Mouse (Mus musculus) stomach, embryonic 14.5 days (tissue): ENCODE results near the gene Marc1. TPM values are rescaled to one million over a fixed set of nuclear protein-coding genes. Genes with fewer than 3 reads are reported as not detected.

Source experiments
- ATAC-seq: fragments of 200-750 bp; cut with Nextera tagmentation; 2 replicates; pipeline ENCODE4 v1.8.0; 2017; ENCODE audit warnings: low read depth, moderate TSS enrichment; ENCODE audit not compliant: insufficient number of reproducible peaks, insufficient read depth, low FRiP score
- H3K27ac ChIP-seq: fragments of 300-500 bp; sonication (generic); 2 replicates; pipeline ENCODE4 v1.5.1; 2014; ENCODE audit warnings: mild to moderate bottlenecking, low read length, moderate library complexity, mixed read lengths
- H3K27me3 ChIP-seq: fragments of 300-500 bp; sonication (generic); 2 replicates; pipeline ENCODE4 v1.6.1; 2014; ENCODE audit warnings: low read length, control low read depth, mixed read lengths; ENCODE audit not compliant: control insufficient read depth, insufficient read depth
- H3K36me3 ChIP-seq: fragments of 300-500 bp; sonication (generic); 2 replicates; pipeline ENCODE4 v1.6.1; 2014; ENCODE audit warnings: mild to moderate bottlenecking, control low read depth, low read length, moderate library complexity, mixed read lengths; ENCODE audit not compliant: control insufficient read depth, insufficient read depth
- H3K4me1 ChIP-seq: fragments of 300-500 bp; sonication (generic); 2 replicates; pipeline ENCODE4 v1.6.1; 2014; ENCODE audit warnings: low read length, control low read depth, mixed read lengths; ENCODE audit not compliant: control insufficient read depth, insufficient read depth
- H3K4me2 ChIP-seq: fragments of 300-500 bp; sonication (generic); replicated peaks from 2 replicates; pipeline ENCODE4 v1.6.1; 2014; ENCODE audit warnings: low read depth, low read length, control low read depth
- H3K4me3 ChIP-seq: fragments of 300-500 bp; sonication (generic); 2 replicates; pipeline ENCODE4 v1.5.1; 2014; ENCODE audit warnings: low read depth, low read length, control low read depth
- H3K9ac ChIP-seq: fragments of 300-500 bp; sonication (generic); replicated peaks from 2 replicates; pipeline ENCODE4 v1.6.1; 2014; ENCODE audit warnings: low read depth, mild to moderate bottlenecking, control low read depth, low read length, moderate library complexity, mixed read lengths
- H3K9me3 ChIP-seq: fragments of 300-500 bp; sonication (generic); 2 replicates; pipeline ENCODE4 v1.6.1; 2016; ENCODE audit warnings: low read depth, low read length, control low read depth; ENCODE audit not compliant: control insufficient read depth
- WGBS: fragments of 180-500 bp; shearing (Covaris S2); extraction: QIAGEN DNeasy Blood & Tissue Kit; methylation state at CpG from one replicate; pipeline ENCODE4 v1.1.7; 2014; 5-methylcytosine and 5-hydroxymethylcytosine counted together
- polyA plus RNA-seq: library from polyadenylated mRNA; unstranded; fragments of >200 nt; fragmentation: Nextera tagmentation; extraction: Ambion mirVana; gene quantifications from 2 replicates; pipeline ENCODE4 v1.2.1, GENCODE M21; 2014

Gene Marc1
- polyA plus RNA-seq, 1 experiment from 2014 or later = 0.20 TPM

DNA sequence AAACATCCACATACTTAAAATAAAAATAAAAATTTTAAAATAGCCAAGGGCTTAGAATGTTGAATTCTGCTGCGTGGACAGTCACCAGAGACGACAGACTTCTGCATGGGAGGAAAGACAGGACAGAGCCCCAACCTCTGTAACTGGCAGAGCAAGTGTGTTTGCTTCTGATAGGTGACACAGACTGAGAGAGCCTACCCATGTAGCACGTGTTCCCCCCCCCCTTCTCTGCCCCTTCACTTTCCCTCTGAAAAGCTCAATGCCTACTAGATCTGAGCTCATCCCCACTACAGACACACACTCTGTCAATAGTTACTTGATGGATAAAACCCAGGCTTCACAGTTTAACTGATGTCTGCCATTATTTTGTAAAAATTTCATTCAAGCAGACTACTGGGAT, 35.9 kb upstream of the Marc1 start:
- Histone ChIP-seq H3K9ac (no peak overlapping the region), H3K4me3 (no peak overlapping the region), H3K36me3 (no peaks in the 10 kb centered on the region), H3K27me3 (0 out of 2 replicates have a peak, but pooled peaks cover 2% of the 10 kb centered on the region), H3K27ac (no peak overlapping the region), H3K4me1 (peaks cover 10% of the 10 kb centered on the region; the same call in 1 of the 2 replicates), H3K4me2 (no peak overlapping the region), H3K9me3 (no peaks in the 10 kb centered on the region)
- ATAC-seq = no peak
- 47% methylated on average over 3 of the region's 3 CpGs for WGBS

DNA sequence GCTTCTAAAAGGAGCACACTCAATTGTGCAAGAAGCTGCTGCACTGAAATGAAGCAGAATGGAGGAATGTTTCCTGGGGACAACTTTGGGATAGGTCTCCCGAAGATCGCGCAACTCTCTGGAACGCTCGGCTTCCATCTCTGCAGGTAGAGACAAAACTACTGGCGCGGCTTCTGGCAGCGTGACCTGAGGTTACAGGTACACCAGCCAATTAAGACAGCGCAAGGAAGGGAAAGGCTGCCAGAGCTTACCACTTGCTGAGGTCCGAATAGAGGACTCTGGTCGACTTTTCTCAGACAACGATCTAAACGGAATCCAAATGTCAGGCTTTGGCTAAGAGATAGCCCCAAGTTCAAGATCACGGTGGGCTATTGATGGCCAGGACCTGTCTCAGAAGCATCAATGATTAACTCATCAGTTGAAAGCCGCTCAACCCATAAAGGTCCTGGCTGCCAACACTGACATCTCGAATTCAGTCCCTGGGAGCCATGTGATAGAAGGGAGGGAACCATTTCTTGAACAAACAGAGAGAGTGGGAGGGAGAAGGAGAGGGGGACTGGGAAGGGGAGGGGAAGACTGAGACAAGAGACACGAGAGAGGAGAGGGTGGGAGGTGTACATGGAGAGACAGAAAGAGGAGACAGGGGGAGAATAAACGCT, 35.1 kb upstream of the Marc1 start, which contains the start of gene Marc2:
TSS of gene Marc2 (minus strand) at position 360 of the 659 bp plus-strand sequence.
- peak; percentile 16; the same call in 1 of the 2 replicates for ATAC-seq
- 3% methylated on average over 18 of the region's 18 CpGs for WGBS

DNA sequence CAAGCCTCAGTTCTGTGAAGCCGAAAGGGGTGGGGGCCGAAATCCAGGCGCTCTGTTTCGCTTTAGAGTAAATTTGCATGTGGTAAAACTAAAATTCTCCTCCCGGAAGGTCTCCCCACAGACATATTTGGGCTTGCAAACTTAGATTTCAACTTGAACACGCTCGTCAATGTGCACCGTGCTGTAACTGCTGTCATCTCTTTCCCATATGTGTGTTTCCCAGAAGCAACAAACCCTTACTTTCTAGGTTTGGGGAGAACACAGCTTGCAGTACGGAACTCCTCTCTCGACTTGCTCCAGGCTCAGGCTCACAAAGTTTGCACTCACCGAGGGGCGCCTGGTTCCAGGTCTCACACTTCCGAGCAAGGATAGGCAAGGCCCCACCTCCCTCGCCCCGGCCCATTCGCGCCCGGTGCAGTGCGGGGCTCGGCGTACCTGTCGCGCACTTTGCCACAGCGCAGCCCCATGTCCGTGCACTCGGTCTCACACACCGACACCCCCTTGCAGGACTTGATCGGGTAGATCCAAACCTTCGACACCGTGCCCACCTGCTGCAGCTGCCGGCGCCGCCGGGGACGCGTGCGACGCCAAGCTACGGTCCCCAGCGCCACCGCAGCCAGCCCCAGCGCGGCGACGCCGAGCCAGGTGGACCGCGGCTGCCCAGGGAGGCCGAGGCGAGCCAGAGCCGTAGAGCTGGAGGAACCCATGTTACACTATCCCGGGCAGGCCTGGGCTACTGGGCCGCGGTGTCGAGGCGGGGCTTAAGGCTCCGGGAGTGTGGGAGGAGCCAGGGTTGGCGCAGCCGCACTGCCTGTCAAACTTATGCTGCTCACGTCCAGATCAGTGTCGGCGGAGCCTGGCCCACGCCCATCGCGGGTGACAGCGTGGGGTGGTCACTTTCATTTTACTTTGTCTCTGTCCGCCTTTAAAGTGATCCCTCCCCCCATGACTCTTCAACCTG, 34.3 kb upstream of the Marc1 start:
- Histone ChIP-seq H3K9ac (peak overlapping the region; percentile 84), H3K4me1 (peaks cover 4% of the 10 kb centered on the region; the same call in 1 of the 2 replicates), H3K4me2 (peak overlapping the region; percentile 91), H3K4me3 (peak overlapping the region; percentile 85), H3K9me3 (no peaks in the 10 kb centered on the region), H3K27me3 (no peaks in the 10 kb centered on the region), H3K27ac (peak overlapping the region; percentile 78; the same call in 1 of the 2 replicates), H3K36me3 (no peaks in the 10 kb centered on the region)
- peak; percentile 97 for ATAC-seq
- WGBS = under 1% methylated on average over 67 of the region's 67 CpGs

More for the DNA sequence above, 35.1 kb upstream of the Marc1 start, which contains the start of gene Marc2:
- H3K4me2 ChIP-seq = peak within 1 kb of the TSS; percentile 91
- H3K36me3 ChIP-seq = no peaks in the 10 kb centered on the region
- peak within 1 kb of the TSS; percentile 85 for H3K4me3 ChIP-seq
- H3K9ac ChIP-seq = peak within 1 kb of the TSS; percentile 84
- no peaks in the 10 kb centered on the region for H3K27me3 ChIP-seq
- H3K4me1 ChIP-seq = peaks cover 4% of the 10 kb centered on the region; the same call in 1 of the 2 replicates
- H3K27ac ChIP-seq = peak within 1 kb of the TSS; percentile 78; the same call in 1 of the 2 replicates
- no peaks in the 10 kb centered on the region for H3K9me3 ChIP-seq

DNA sequence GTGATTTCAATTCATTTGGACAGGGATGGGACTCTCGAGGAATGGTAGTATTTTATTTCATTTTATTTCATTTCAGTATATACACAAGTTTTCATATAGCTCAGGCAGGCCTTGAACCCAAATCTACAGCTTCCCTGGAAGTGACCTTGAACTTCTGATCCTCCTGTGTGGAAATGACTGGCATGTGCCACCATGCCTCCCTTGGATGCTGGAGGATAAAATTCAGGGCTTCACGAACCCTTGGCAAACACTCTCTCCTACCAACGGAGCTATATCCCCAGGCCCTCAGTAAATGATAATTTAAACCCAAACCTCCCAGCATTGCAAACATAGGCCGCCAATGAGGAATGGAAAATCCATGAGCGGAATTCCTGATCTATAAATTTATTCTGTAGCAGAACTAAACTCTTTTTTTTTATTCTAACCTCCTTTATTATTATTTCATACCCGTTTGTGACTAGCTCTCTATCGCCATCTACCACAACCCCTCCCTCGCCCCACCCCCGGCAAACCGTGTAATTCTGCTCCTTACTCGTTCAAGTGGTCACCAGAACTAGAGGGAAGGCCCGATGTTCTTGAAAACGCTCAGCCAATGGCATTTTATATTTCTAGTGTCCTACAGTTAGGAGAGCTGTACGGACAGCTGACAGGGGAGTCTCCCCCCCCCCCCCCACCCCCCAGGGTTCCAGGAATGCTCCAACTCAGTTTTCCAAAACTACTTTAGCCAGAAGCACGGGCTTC, 33.4 kb upstream of the Marc1 start:
- 0 out of 2 replicates have a peak overlapping the region, but pooled peaks have one; percentile 21 for H3K9ac ChIP-seq
- H3K9me3 ChIP-seq = no peaks in the 10 kb centered on the region
- ATAC-seq = no peak
- 18% methylated on average over 15 of the region's 15 CpGs for WGBS
- H3K27me3 ChIP-seq = no peaks in the 10 kb centered on the region
- peak overlapping the region; percentile 85 for H3K4me3 ChIP-seq
- peak overlapping the region; percentile 91 for H3K4me2 ChIP-seq
- peak overlapping the region; percentile 35; the same call in 1 of the 2 replicates for H3K27ac ChIP-seq
- peaks cover 4% of the 10 kb centered on the region; the same call in 1 of the 2 replicates for H3K4me1 ChIP-seq
- H3K36me3 ChIP-seq = no peaks in the 10 kb centered on the region

DNA sequence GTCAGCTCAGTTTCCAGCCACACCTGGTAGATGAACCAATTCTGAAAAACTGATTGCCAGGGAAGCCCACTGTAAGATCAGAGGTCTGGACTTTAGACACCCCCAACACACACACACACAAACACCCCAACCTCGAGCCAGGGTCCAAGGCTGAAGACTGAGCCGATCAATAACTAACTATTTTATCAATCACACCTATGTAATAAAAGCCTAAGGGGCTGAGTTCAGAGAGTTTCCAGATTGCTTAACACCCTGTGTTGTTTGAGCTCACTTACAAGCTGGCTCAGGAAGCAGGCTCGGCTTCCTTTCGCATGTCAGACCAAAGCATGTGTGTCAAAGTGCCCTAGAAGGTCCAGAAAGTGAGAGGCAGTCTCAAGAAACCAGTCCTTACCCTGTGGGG, 26.5 kb upstream of the Marc1 start:
- no peaks in the 10 kb centered on the region for H3K4me1 ChIP-seq
- no peak overlapping the region for H3K4me3 ChIP-seq
- H3K9ac ChIP-seq = no peak overlapping the region
- no peak overlapping the region for H3K27ac ChIP-seq
- no peak for ATAC-seq
- no peaks in the 10 kb centered on the region for H3K27me3 ChIP-seq
- no peaks in the 10 kb centered on the region for H3K9me3 ChIP-seq
- no peak overlapping the region for H3K4me2 ChIP-seq
- 82% methylated on average over 4 of the region's 4 CpGs for WGBS
- H3K36me3 ChIP-seq = peaks cover 10% of the 10 kb centered on the region; the same call in 1 of the 2 replicates

DNA sequence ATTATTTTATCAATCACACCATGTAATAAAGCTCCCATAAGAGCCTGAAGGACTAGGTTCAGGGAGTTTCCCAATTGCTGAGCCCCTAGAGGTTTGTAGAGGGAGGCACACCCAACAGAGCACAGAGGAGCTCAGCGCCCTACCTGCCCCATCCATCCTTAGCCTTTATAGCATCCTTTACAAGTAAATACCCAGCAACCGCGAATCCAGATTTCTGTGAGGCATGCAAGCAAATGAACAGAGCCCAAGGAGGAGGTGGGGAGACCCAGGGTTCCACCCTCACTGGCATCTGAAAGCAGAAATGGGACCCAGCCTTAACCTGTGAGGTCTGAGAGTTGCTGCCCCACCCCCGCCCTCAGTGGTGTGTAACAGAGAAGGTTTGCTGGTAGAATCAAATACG, 25.2 kb upstream of the Marc1 start:
- WGBS = 77% methylated on average over 5 of the region's 5 CpGs

DNA sequence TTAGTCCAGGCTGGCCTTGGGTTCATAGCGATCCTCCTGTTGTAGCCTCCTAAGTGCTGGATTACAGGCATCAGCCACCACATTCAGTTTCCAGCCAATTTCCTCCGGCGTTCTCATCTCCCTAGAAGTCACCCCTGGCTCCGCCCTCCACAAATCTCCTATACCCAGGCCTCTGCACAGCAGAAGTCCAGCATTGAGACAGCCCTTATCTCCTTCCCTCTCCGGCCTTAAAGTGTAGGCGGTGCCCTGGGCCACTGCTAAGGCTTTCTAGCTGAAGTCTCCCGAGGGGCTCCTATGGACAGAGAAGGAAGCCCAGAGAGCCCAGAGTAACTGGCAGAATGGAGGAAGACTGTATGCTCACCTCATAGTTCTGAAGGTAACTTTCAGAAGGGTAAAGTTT, 22.4 kb upstream of the Marc1 start:
- H3K9ac ChIP-seq = no peak overlapping the region
- no peaks in the 10 kb centered on the region for H3K27me3 ChIP-seq
- no peak for ATAC-seq
- H3K4me1 ChIP-seq = no peaks in the 10 kb centered on the region
- H3K4me3 ChIP-seq = no peak overlapping the region
- 92% methylated on average over 7 of the region's 7 CpGs for WGBS
- H3K9me3 ChIP-seq = no peaks in the 10 kb centered on the region
- H3K27ac ChIP-seq = no peak overlapping the region
- peaks cover 34% of the 10 kb centered on the region for H3K36me3 ChIP-seq
- no peak overlapping the region for H3K4me2 ChIP-seq

More for the DNA sequence above, 25.2 kb upstream of the Marc1 start:
- Histone ChIP-seq H3K4me2 (no peak overlapping the region), H3K9me3 (no peaks in the 10 kb centered on the region), H3K9ac (no peak overlapping the region), H3K4me1 (no peaks in the 10 kb centered on the region), H3K27me3 (no peaks in the 10 kb centered on the region), H3K4me3 (no peak overlapping the region), H3K27ac (no peak overlapping the region), H3K36me3 (peaks cover 19% of the 10 kb centered on the region)
- ATAC-seq = no peak

DNA sequence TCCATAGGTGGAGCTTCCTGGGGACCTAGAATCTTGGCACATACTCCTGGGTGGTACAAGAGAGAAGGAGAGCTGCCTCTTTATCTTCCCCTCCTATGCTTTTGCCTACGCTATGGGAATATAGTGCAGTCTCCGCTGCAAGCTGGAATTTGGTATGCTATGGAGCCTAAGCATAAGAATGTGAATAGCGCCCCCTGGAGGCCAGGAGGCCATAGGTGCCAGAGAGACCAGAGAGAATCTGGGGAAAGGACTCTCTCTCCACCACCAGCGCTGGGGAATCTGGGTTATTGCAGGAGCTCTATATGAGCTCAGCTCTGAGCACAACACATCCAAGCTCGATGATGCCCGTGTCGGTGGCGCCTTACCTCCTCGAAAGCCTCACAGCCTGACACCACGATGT, 21.1 kb upstream of the Marc1 start:
- Histone ChIP-seq H3K9ac (no peak overlapping the region), H3K9me3 (no peaks in the 10 kb centered on the region), H3K27me3 (no peaks in the 10 kb centered on the region), H3K36me3 (peaks cover 34% of the 10 kb centered on the region), H3K27ac (no peak overlapping the region), H3K4me1 (no peaks in the 10 kb centered on the region), H3K4me3 (no peak overlapping the region), H3K4me2 (no peak overlapping the region)
- whole genome bisulfite sequencing = 81% methylated on average over 10 of the region's 10 CpGs
- no peak for ATAC-seq
